Mouse (Mus musculus) midbrain, embryonic 11.5 days (tissue): ENCODE data around the gene Stat5b. TPM values are rescaled to one million over a fixed set of nuclear protein-coding genes. Genes with fewer than 3 reads are reported as not detected.

Experiments
- ATAC-seq: fragments of 200-750 bp; cut with Nextera tagmentation; 2 replicates; pipeline ENCODE4 v1.8.0; 2017; ENCODE audit warnings: moderate TSS enrichment, moderate library complexity; ENCODE audit not compliant: low FRiP score
- DNase-seq: peaks from one replicate; pipeline ENCODE4 v3.0.0; 2015; ENCODE audit warnings: low spot score; ENCODE audit errors: missing footprints
- H3K27ac ChIP-seq: fragments of 300-500 bp; sonication (generic); 2 replicates; pipeline ENCODE4 v1.5.1; 2014; ENCODE audit warnings: low read depth, low read length
- H3K27me3 ChIP-seq: fragments of 300-500 bp; sonication (generic); 2 replicates; pipeline ENCODE4 v1.6.1; 2014; ENCODE audit warnings: mild to moderate bottlenecking, low read length, moderate library complexity, mixed read lengths; ENCODE audit not compliant: control insufficient read depth, insufficient read depth
- H3K36me3 ChIP-seq: fragments of 300-500 bp; sonication (generic); 2 replicates; pipeline ENCODE4 v1.6.1; 2014; ENCODE audit warnings: mild to moderate bottlenecking, low read length, moderate library complexity, mixed read lengths; ENCODE audit not compliant: control insufficient read depth, insufficient read depth
- H3K4me1 ChIP-seq: fragments of 300-500 bp; sonication (generic); 2 replicates; pipeline ENCODE4 v1.6.1; 2014; ENCODE audit warnings: low read length; ENCODE audit not compliant: control insufficient read depth, insufficient read depth
- H3K4me2 ChIP-seq: fragments of 300-500 bp; sonication (generic); 2 replicates; pipeline ENCODE4 v1.6.1; 2014; ENCODE audit warnings: mild to moderate bottlenecking, moderate library complexity
- H3K4me3 ChIP-seq: fragments of 300-500 bp; sonication (generic); 2 replicates; pipeline ENCODE4 v1.5.1; 2014; ENCODE audit warnings: low read depth, low read length
- H3K9ac ChIP-seq: fragments of 300-500 bp; sonication (generic); 2 replicates; pipeline ENCODE4 v1.6.1; 2014; ENCODE audit warnings: low read length
- H3K9me3 ChIP-seq: fragments of 300-500 bp; sonication (generic); 2 replicates; pipeline ENCODE4 v1.6.1; 2016; ENCODE audit warnings: low read length; ENCODE audit not compliant: control insufficient read depth
- WGBS: fragments of 180-500 bp; shearing (Covaris S2); extraction: QIAGEN DNeasy Blood & Tissue Kit; methylation state at CpG from one replicate; pipeline ENCODE4 v1.1.7; 2014; 5-methylcytosine and 5-hydroxymethylcytosine counted together
- polyA plus RNA-seq: library from polyadenylated mRNA; unstranded; fragments of >200 nt; fragmentation: Nextera tagmentation; extraction: Ambion mirVana; gene quantifications from 2 replicates; pipeline ENCODE4 v1.2.1, GENCODE M21; 2014

Stat5b gene
- polyA plus RNA-seq, 1 experiment from 2014 or later: 17.3 TPM

- ATAC-seq (peak; percentile 52; the same call in 1 of the 2 replicates), DNase-seq (peak; percentile 87)
- H3K27me3 ChIP-seq: peaks cover 11% of the 10 kb centered on the region
- H3K4me1 ChIP-seq: peaks cover 13% of the 10 kb centered on the region
- peak within 1 kb of the TSS; percentile 35 for H3K4me3 ChIP-seq
- no peaks in the 10 kb centered on the region for H3K9me3 ChIP-seq
- H3K9ac ChIP-seq: peak within 1 kb of the TSS; percentile 65
- H3K36me3 ChIP-seq: no peaks in the 10 kb centered on the region
- peak within 1 kb of the TSS; percentile 20; the same call in 1 of the 2 replicates for H3K27ac ChIP-seq
- H3K4me2 ChIP-seq: peak within 1 kb of the TSS; percentile 53
- WGBS: under 1% methylated on average over 46 of the region's 51 CpGs
Measured at GRCm38 (mm10) chr11:100759611-100760233, 90.8 kb downstream of the Stat5b start, which contains the start of gene Kcnh4. Gene Kcnh4 (minus strand): TSS chr11:100759942.

GRCm38 (mm10) chr11:100758707-100759610 lies 91.6 kb downstream of the Stat5b start:
- DNase-seq: peak; percentile 96
- Histone ChIP-seq H3K4me1 (peaks cover 13% of the 10 kb centered on the region), H3K27ac (peak overlapping the region; percentile 20; the same call in 1 of the 2 replicates), H3K4me3 (peak overlapping the region; percentile 35), H3K4me2 (peak overlapping the region; percentile 53), H3K36me3 (no peaks in the 10 kb centered on the region), H3K27me3 (peaks cover 11% of the 10 kb centered on the region), H3K9me3 (no peaks in the 10 kb centered on the region), H3K9ac (peak overlapping the region; percentile 65)
- ATAC-seq: peak; percentile 60
- under 1% methylated on average over 35 of the region's 35 CpGs for whole genome bisulfite sequencing

- Histone ChIP-seq H3K9me3 (no peaks in the 10 kb centered on the region), H3K36me3 (no peaks in the 10 kb centered on the region), H3K4me3 (no peak overlapping the region), H3K4me2 (no peak overlapping the region), H3K27me3 (peaks cover 11% of the 10 kb centered on the region), H3K9ac (no peak overlapping the region), H3K4me1 (peaks cover 13% of the 10 kb centered on the region), H3K27ac (no peak overlapping the region)
- 89% methylated on average over 12 of the region's 12 CpGs for WGBS
- DNase-seq: no peak
- no peak for ATAC-seq
Measured at GRCm38 (mm10) chr11:100757566-100757965, 93.0 kb downstream of the Stat5b start.

DNA sequence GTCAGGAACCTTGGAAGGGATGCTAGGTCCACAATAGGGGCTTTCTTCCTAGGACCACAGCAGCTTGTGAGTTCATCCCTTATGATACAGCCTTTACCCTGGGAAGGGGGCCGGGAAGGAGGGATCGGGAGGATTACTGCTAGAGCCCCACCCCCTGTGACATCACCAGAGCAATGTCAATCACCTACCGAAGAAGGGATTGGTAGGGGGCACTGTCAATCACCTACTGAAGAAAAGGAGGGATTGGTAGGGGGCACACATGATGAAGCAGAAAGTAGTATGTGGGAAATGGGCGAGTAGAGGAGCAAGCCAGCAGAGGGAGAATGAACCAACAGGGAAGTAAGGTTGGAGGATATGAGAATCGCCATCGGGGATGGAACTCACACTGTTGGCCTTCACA lies 94.0 kb downstream of the Stat5b start:
- no peak overlapping the region for H3K27ac ChIP-seq
- 66% methylated on average over 6 of the region's 6 CpGs for WGBS
- H3K4me2 ChIP-seq: no peak overlapping the region
- ATAC-seq: no peak
- no peak overlapping the region for H3K4me3 ChIP-seq
- peaks cover 13% of the 10 kb centered on the region for H3K4me1 ChIP-seq
- H3K36me3 ChIP-seq: no peaks in the 10 kb centered on the region
- no peaks in the 10 kb centered on the region for H3K9me3 ChIP-seq
- peaks cover 11% of the 10 kb centered on the region for H3K27me3 ChIP-seq
- DNase-seq: no peak
- H3K9ac ChIP-seq: no peak overlapping the region

GRCm38 (mm10) chr11:100754693-100755057 lies 95.8 kb downstream of the Stat5b start:
- DNase-seq (no peak), ATAC-seq (no peak)
- Histone ChIP-seq H3K27me3 (peaks cover 8% of the 10 kb centered on the region), H3K9ac (no peak overlapping the region), H3K27ac (no peak overlapping the region), H3K9me3 (no peaks in the 10 kb centered on the region), H3K4me1 (peaks cover 10% of the 10 kb centered on the region), H3K4me2 (no peak overlapping the region), H3K36me3 (no peaks in the 10 kb centered on the region), H3K4me3 (no peak overlapping the region)
- WGBS: 90% methylated on average over 3 of the region's 3 CpGs

- Histone ChIP-seq H3K9me3 (no peaks in the 10 kb centered on the region), H3K36me3 (no peaks in the 10 kb centered on the region), H3K4me3 (no peak overlapping the region), H3K27ac (no peak overlapping the region), H3K4me2 (no peak overlapping the region), H3K9ac (no peak overlapping the region), H3K27me3 (peaks cover 3% of the 10 kb centered on the region), H3K4me1 (peaks cover 5% of the 10 kb centered on the region; the same call in 1 of the 2 replicates)
- 80% methylated on average over 12 of the region's 12 CpGs for WGBS
- ATAC-seq (no peak), DNase-seq (no peak)
Measured at GRCm38 (mm10) chr11:100754021-100754692, 96.4 kb downstream of the Stat5b start.

DNA sequence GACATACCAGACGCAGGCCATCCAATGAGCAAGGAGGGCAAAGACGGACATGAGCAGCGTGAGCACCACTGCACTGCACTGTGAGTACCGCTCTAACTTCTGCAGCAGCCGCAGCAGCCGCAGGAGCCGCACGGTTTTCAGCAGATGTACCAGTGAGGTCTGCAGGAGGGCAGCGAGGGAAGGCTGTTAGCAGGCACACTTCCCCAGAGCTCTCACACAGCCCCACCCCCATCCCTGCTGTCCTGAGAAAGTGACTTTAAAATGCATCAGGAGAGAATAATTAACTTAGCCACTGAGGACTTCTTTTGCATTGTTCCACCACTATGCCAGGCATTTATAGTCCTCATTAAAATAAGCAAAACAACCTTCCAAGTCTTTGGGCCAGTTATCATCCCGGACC lies 98.2 kb downstream of the Stat5b start:
- Histone ChIP-seq H3K4me2 (no peak overlapping the region), H3K36me3 (no peaks in the 10 kb centered on the region)

GRCm38 (mm10) chr11:100750127-100750526 lies 100.4 kb downstream of the Stat5b start:
- 91% methylated on average over 16 of the region's 16 CpGs for WGBS
- no peak for ATAC-seq

More for the DNA sequence above, 98.2 kb downstream of the Stat5b start:
- no peaks in the 10 kb centered on the region for H3K4me1 ChIP-seq
- no peaks in the 10 kb centered on the region for H3K27me3 ChIP-seq
- no peak for ATAC-seq
- no peak for DNase-seq
- H3K27ac ChIP-seq: no peak overlapping the region
- no peaks in the 10 kb centered on the region for H3K9me3 ChIP-seq
- 49% methylated on average over 10 of the region's 10 CpGs for WGBS
- H3K4me3 ChIP-seq: no peak overlapping the region
- no peak overlapping the region for H3K9ac ChIP-seq

More at GRCm38 (mm10) chr11:100750127-100750526, 100.4 kb downstream of the Stat5b start:
- H3K9ac ChIP-seq: no peak overlapping the region
- H3K4me2 ChIP-seq: no peak overlapping the region
- H3K27me3 ChIP-seq: no peaks in the 10 kb centered on the region
- H3K36me3 ChIP-seq: no peaks in the 10 kb centered on the region
- H3K9me3 ChIP-seq: no peaks in the 10 kb centered on the region
- no peak overlapping the region for H3K27ac ChIP-seq
- H3K4me3 ChIP-seq: no peak overlapping the region
- DNase-seq: no peak
- H3K4me1 ChIP-seq: no peaks in the 10 kb centered on the region
